Mouse (Mus musculus): ENCODE data around the gene Gapdh. TPM values are rescaled to one million over a fixed set of nuclear protein-coding genes. Genes with fewer than 3 reads are reported as not detected.
"Not testable (repeated sequence)": the region's sequence is repeated elsewhere in the genome, so short reads cannot be mapped to it uniquely, and the experiment has no call there.

Gapdh gene
- total RNA-seq, 2 experiments from 2014 or later, result 3,924 to 4,148 TPM

- intact Hi-C loops (cut with DNase I), result no loop called here
- no peak for DNase-seq
Measured at GRCm38 (mm10) chr6:125172474-125172873, 6.2 kb upstream of the Gapdh start.

- intact Hi-C loops (cut with DNase I), result loop anchor here (1.0 kb wide), 1 partner anchor 19 kb away; no protein-coding TSS in a partner anchor
- DNase-seq, result no peak
Measured at GRCm38 (mm10) chr6:125170194-125170593, 3.9 kb upstream of the Gapdh start.

- DNase-seq, result no peak
- intact Hi-C loops (cut with DNase I), result no loop called here
Measured at GRCm38 (mm10) chr6:125168086-125168485, 1.8 kb upstream of the Gapdh start.

- DNase-seq, result peak; percentile 64 to 78
- intact Hi-C loops (cut with DNase I), result no loop called here
Measured at GRCm38 (mm10) chr6:125166861-125167650, 789 bp upstream of the Gapdh start.

GRCm38 (mm10) chr6:125165328-125165891 lies 857 bp downstream of the Gapdh start:
- intact Hi-C loops (cut with DNase I), result no loop called here
- DNase-seq, result peak; percentile 95 to 97

GRCm38 (mm10) chr6:125164672-125165327 lies 1.5 kb downstream of the Gapdh start:
- DNase-seq, result peak; percentile 48 to 67
- intact Hi-C loops (cut with DNase I), result no loop called here

GRCm38 (mm10) chr6:125163801-125164657 lies 2.2 kb downstream of the Gapdh start:
- intact Hi-C loops (cut with DNase I), result loop anchor here (2.0 kb wide), 1 partner anchor 107 kb away; no protein-coding TSS in a partner anchor
- DNase-seq, result no peak

- not testable (repeated sequence) for DNase-seq
- intact Hi-C loops (cut with DNase I), result loop anchor here (2.0 kb wide), 1 partner anchor 108 kb away; no protein-coding TSS in a partner anchor
Measured at GRCm38 (mm10) chr6:125162615-125163305, 3.5 kb downstream of the Gapdh start.

GRCm38 (mm10) chr6:125161971-125162370 lies 4.3 kb downstream of the Gapdh start:
- peak; percentile 72 to 80 for DNase-seq
- intact Hi-C loops (cut with DNase I), result loop anchor here (2.0 kb wide), 1 partner anchor 109 kb away; no protein-coding TSS in a partner anchor

- peak; percentile 77 to 81 for DNase-seq
Measured at GRCm38 (mm10) chr6:125160854-125161760, 5.2 kb downstream of the Gapdh start.

GRCm38 (mm10) chr6:125160558-125160853 lies 5.8 kb downstream of the Gapdh start:
- intact Hi-C loops (cut with DNase I), result loop anchor here (1.0 kb wide), 1 partner anchor 8 kb away; no protein-coding TSS in a partner anchor
- DNase-seq, result no peak

More at GRCm38 (mm10) chr6:125160854-125161760, 5.2 kb downstream of the Gapdh start:
- intact Hi-C loops (cut with DNase I), result loop anchor here (1.0 kb wide), 1 partner anchor 9 kb away; no protein-coding TSS in a partner anchor

- DNase-seq, result no peak
- intact Hi-C loops (cut with DNase I), result loop anchor here (1.0 kb wide), 1 partner anchor 8 kb away; no protein-coding TSS in a partner anchor
Measured at GRCm38 (mm10) chr6:125159773-125160557, 6.3 kb downstream of the Gapdh start.

- no peak for DNase-seq
- intact Hi-C loops (cut with DNase I), result no loop called here
Measured at GRCm38 (mm10) chr6:125158944-125159492, 7.2 kb downstream of the Gapdh start.

- no peak for DNase-seq
- intact Hi-C loops (cut with DNase I), result no loop called here
Measured at GRCm38 (mm10) chr6:125156903-125157614, 9.2 kb downstream of the Gapdh start.

- DNase-seq, result no peak
- intact Hi-C loops (cut with DNase I), result no loop called here
Measured at GRCm38 (mm10) chr6:125156491-125156890, 9.8 kb downstream of the Gapdh start.

- intact Hi-C loops (cut with DNase I), result no loop called here
- no peak for DNase-seq
Measured at GRCm38 (mm10) chr6:125155262-125155661, 11.0 kb downstream of the Gapdh start.

GRCm38 (mm10) chr6:125154550-125154949 lies 11.7 kb downstream of the Gapdh start:
- DNase-seq, result no peak
- intact Hi-C loops (cut with DNase I), result no loop called here

All from heart, postnatal 14 days (tissue).